11 mouse cellular contexts compared by ENCODE assay signal in genomic region chr13:118068038-118068437, GRCm38 (mm10).
"Had no signal": no experiment of that assay in that cellular context is flagged by ENCODE, and none has a peak within 500 bp of the region (broad histone marks: within the 10 kb centered on the region; RNA-seq: fewer than 3 reads in every experiment).

No protein-coding gene starts in this region.

- H3K4me1 ChIP-seq: liver, embryonic 13.5 days; lung, embryonic 15.5 days; midbrain, embryonic 12.5 days had no signal

- H3K36me3 ChIP-seq: liver, embryonic 13.5 days; lung, embryonic 15.5 days; midbrain, embryonic 12.5 days had no signal

- H3K27me3 ChIP-seq: liver, embryonic 13.5 days; lung, embryonic 15.5 days; midbrain, embryonic 12.5 days had no signal

- H3K4me3 ChIP-seq: layer of hippocampus, adult 2 months; liver, embryonic 13.5 days; lung, embryonic 15.5 days; midbrain, embryonic 12.5 days had no signal

- DNase-seq: kidney, postnatal 10 days; kidney, postnatal 4 days; liver; liver, embryonic 13.5 days; liver, postnatal 0 days; right cerebral cortex, postnatal 14 days; thymus, postnatal 4 days had no signal

- H3K9me3 ChIP-seq: liver, embryonic 13.5 days; lung, embryonic 15.5 days; midbrain, embryonic 12.5 days had no signal

- H3K27ac ChIP-seq: layer of hippocampus, adult 2 months; liver, embryonic 13.5 days; lung, embryonic 15.5 days; midbrain, embryonic 12.5 days; stomach, postnatal 0 days had no signal
